Mouse (Mus musculus) erythroblast, embryonic 14.5 days (primary cell): ENCODE data around the gene Cntn6.

Experiments
- GATA1 ChIP-seq: IDR thresholded peaks from 2 replicates; pipeline ENCODE4 v1.6.1; 2012; ENCODE audit warnings: low read length, inconsistent platforms, mixed read lengths
- TAL1 ChIP-seq: IDR thresholded peaks from 3 replicates; pipeline ENCODE4 v1.6.1; 2012; ENCODE audit warnings: low read length, inconsistent platforms, mixed read lengths

DNA sequence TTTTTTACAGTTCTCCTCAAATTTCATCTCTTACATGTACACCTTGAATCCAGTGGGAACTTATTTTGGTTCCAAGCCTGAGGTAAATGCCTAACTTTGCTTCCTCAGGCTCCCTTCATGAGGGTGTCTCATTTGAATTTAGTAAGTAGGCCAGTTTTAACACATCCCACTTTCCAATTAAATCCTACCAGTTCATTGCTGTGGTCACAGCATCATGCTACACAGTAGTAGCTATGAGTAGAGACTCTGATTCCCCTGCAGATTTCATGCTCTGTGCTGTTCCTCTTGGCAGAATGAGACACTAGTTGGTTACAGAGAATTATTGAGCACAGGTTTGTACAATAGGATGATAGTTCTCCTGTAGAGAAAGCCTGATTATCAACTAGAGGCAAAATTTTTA lies 181.7 kb downstream of the Cntn6 start:
- TF ChIP-seq TAL1 (no peak), GATA1 (no peak)
